Mouse (Mus musculus) olfactory bulb, adult 2 months (tissue): ENCODE measurements at regions not wholly inside any gene's neighbourhood (a gene's known extent, or its start where the extent isn't known, plus 50 kb on each side); places are given as distances from the start of the nearest gene placed in this dataset.

Experiments
- CTCF ChIP-seq: fragments of 200-500 bp; IDR thresholded peaks from 2 replicates; pipeline ENCODE4 v1.5.1; 2012; ENCODE audit warnings: low read depth, mild to moderate bottlenecking, low read length, moderate library complexity; ENCODE audit not compliant: insufficient read depth
- POLR2A ChIP-seq: fragments of 200-500 bp; IDR thresholded peaks from 2 replicates; pipeline ENCODE4 v1.6.1; 2012; ENCODE audit warnings: mild to moderate bottlenecking, low read depth, low read length, moderate library complexity; ENCODE audit not compliant: insufficient read depth

DNA sequence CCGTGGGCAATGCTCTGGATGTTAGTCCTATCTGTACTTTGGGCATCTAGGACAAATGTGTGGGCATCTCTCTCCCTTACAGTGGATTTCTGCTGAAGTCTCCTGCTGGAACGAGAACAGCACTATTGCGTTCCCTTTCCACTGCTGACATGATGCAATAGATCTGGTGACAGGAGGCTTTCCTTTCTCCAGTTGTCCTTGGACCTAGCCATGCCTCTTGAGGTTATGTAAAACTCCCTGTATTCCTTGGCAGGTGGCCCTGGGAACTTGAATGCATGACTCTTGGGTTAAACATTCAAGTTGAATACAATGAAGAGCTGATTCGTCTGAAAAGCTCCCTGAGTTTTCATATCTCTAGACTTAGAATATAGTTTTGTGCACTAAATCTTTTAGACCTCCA, 386.1 kb upstream of the A1bg start:
- TF ChIP-seq POLR2A (no peak), CTCF (no peak)
